Mouse (Mus musculus) embryonic stem cell, embryonic (primary cell): Measurements from ENCODE around the gene Plpp1.

Source experiments
- CTCF ChIA-PET, 4 experiments: fragments of 300-600 bp in 2 of 4; fragments of 350-600 bp in 2 of 4; sonication (Branson Sonifier 250); formaldehyde crosslinking; loops; one replicate each; lab custom pipeline; 2022; ENCODE audit warnings: inconsistent platforms in 2 of 4; lab: Charles Lee
- POLR2A ChIA-PET, 4 experiments: fragments of 300-600 bp in 2 of 4; fragments of 350-600 bp in 2 of 4; sonication (Branson Sonifier 250); formaldehyde crosslinking; loops; one replicate each; lab custom pipeline; 2022; ENCODE audit warnings: antibody characterized with exemption in 4 of 4, inconsistent platforms in 1 of 4; lab: Charles Lee

The Plpp1 gene

GRCm38 (mm10) chr13:112799721-112800241, 811 bp upstream of the Plpp1 start:
- POLR2A ChIA-PET = interaction anchor here (0.6 to 5.9 kb wide), 84 partner anchors 9 to 732 kb away, joined by 3 to 50 read pairs (median 5); partner anchors contain the start of genes Dhx29 (in 3 of the 4), Mtrex (in 3 of the 4), Il6st (in 2 of the 4) and Ccno (in 1 of the 4)
- CTCF ChIA-PET = interaction anchor here in 2 of 4 experiments (0.6 to 0.8 kb wide), 2 partner anchors 9 to 58 kb away, joined by 3 to 9 read pairs; no protein-coding TSS in a partner anchor

GRCm38 (mm10) chr13:112801381-112802004, 901 bp downstream of the Plpp1 start:
- CTCF ChIA-PET = interaction anchor here in 1 of 4 experiments (0.7 kb wide), 1 partner anchor 189 kb away, joined by 7 read pairs; no protein-coding TSS in a partner anchor
- POLR2A ChIA-PET = interaction anchor here (0.6 to 5.9 kb wide), 35 partner anchors 9 to 1007 kb away, joined by 3 to 44 read pairs (median 5); partner anchors contain the start of gene Ccno (in 1 of the 4)

- ChIA-PET CTCF (interaction anchor here in 1 of 4 experiments (0.7 kb wide), 1 partner anchor 12 kb away, joined by 8 read pairs; no protein-coding TSS in a partner anchor), POLR2A (interaction anchor here in 3 of 4 experiments (0.6 to 1.6 kb wide), 8 partner anchors 15 to 359 kb away, joined by 3 to 9 read pairs (median 3); no protein-coding TSS in a partner anchor)
These were observed 2.5 kb downstream of the Plpp1 start for GRCm38 (mm10) chr13:112803106-112803505.

DNA sequence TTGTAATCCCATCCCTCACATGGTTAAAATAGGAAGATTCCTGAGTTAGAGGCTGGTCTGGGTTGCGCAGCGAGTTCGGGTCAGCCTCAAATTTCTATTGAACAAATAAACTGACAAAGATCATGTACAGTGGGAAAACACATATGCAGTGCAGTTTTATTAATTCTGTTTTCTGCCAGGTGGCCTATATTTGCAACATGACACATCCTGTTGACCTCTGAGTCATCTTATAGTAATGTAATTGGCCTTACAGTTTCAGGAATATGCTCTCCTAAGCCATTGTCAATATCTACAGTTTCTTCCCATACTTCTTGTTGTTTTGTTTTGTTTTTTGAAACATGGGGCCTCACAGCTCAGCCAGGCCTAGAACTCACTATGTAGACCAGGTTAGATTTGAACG, 3.1 kb downstream of the Plpp1 start:
- POLR2A ChIA-PET = interaction anchor here in 3 of 4 experiments (0.8 to 1.6 kb wide), 5 partner anchors 29 to 339 kb away, joined by 3 to 4 read pairs (median 3); partner anchors contain the start of gene Il6st (in 1 of the 3)

DNA sequence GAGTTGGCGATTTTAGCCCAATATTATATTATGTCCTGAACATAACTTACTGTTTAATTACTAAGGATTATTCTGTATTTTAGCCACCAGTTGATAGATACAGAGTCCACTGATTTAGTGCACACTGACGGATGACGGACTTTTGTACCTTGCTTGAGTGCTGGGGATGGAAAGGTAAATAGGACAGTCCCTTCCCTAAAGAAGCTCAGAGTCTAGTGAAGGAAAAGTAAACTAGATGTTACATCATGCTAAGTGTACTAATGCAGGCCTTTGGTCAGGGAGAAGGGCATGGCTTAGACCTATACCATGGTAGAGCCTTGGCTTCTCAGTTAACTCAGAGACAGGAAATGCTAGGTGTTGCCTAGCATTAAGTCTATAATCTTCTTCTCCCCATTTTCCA, 4.9 kb downstream of the Plpp1 start:
- POLR2A ChIA-PET = interaction anchor here in 1 of 4 experiments (0.6 kb wide), 1 partner anchor 187 kb away, joined by 4 read pairs; no protein-coding TSS in a partner anchor
- CTCF ChIA-PET = no interaction called here

More for the DNA sequence above, 3.1 kb downstream of the Plpp1 start:
- CTCF ChIA-PET = no interaction called here

DNA sequence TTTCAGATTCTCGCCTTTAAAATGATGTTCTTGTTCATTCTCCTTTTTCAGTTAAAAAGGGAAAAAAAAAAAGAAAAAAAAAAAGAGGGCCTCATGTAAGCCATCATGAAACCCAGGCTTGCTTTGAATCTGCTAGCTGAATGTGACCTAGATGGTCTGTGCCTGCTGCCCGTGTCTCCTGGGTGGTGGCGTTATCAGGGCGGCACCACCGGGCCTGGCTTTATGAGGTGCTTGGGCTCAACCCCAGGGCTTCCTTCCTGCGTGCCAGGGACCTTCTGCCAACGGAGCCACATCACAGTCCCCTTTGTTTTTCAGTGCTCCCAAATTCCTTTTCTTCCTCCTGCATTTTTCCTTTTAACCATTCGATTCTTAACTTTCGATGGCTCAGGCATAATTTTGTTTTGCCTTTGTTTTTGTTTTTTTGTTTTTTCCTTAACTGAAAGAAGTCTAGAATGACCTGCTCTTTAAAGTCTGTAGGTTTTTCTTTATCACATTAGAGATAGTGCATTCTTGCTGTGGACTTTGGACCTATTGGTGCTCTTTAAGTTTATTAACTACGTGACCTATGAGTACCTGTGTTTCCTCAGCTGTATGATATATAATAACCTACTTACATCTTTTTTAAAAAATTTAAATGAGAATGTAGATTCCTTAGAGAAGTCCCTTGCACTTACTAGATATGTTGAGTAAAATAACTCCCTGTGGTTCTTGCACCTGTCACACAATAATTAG, 7.5 kb downstream of the Plpp1 start:
- POLR2A ChIA-PET = interaction anchor here in 1 of 4 experiments (1.0 to 2.8 kb wide), 6 partner anchors 8 to 57 kb away, joined by 3 to 9 read pairs (median 4); partner anchors contain the start of gene Plpp1
- CTCF ChIA-PET = interaction anchor here in 1 of 4 experiments (1.0 kb wide), 1 partner anchor 12 kb away, joined by 3 read pairs; no protein-coding TSS in a partner anchor

DNA sequence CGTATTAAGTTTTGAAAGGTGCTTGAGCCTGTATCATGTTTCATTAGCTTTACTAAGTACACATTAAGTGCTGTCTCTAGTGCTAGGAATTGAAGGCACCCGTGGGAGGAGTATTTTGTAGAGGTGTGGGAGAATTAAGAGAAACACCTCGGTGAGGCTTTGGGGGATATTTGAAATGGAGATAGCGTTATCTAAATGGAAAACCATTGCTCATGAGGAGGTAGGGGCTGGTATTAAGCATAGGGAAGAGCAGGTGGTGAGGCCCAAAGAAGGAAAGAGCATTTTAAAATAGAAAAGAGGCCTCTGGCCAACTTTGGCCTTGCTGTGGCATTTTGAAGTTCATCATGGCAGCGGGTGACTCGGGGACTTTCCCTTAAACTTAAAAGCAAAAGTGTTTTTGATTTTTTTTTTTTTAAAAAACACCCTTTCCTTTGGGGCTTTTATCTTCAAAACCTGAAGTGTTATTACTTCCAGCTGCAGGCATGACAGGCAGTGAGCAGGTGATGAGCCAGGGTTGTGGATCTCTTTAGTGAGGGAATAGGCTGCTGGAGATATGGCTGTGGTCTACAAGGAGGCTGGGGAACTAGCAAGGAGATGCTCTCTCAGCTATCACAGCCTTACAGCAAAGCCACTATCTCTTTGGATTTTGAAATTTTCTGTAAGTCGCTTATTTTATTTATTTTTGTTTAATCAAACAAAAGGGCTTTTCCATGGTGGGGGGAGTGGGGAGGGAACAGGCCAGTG, 9.1 kb downstream of the Plpp1 start:
- POLR2A ChIA-PET = interaction anchor here in 2 of 4 experiments (0.7 to 2.8 kb wide), 6 partner anchors 9 to 1671 kb away, joined by 3 to 9 read pairs (median 5); partner anchors contain the start of gene Plpp1 (in 2 of the 2)
- CTCF ChIA-PET = interaction anchor here in 1 of 4 experiments (1.0 kb wide), 1 partner anchor 136 kb away, joined by 4 read pairs; no protein-coding TSS in a partner anchor

DNA sequence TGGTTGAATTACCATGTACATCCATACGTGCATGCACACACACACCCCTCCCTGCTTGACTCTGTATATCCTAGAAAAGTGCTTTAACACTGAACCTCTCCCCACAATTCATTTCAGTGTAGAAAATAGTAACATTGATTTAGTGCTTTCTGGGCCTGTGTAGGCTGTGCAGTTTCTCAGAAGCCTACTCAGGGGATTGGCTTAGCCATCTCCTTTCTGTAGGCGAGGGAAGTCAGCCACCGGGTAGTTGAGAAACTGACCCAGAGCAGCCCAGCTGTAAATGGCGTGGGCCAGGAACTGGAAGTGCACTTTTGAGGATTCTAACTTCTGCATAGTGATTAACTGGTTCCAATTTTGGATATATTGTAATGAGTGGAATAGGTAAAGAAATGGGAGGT, 9.7 kb downstream of the Plpp1 start:
- ChIA-PET POLR2A (interaction anchor here in 3 of 4 experiments (0.7 to 4.2 kb wide), 6 partner anchors 8 to 1670 kb away, joined by 3 to 29 read pairs (median 6); partner anchors contain the start of gene Plpp1 (in 3 of the 3)), CTCF (interaction anchor here in 1 of 4 experiments (1.0 kb wide), 1 partner anchor 136 kb away, joined by 4 read pairs; no protein-coding TSS in a partner anchor)

- POLR2A ChIA-PET = interaction anchor here in 3 of 4 experiments (0.7 to 4.2 kb wide), 7 partner anchors 9 to 46 kb away, joined by 3 to 29 read pairs (median 7); partner anchors contain the start of gene Plpp1 (in 3 of the 3)
- CTCF ChIA-PET = interaction anchor here in 1 of 4 experiments (0.5 kb wide), 1 partner anchor 74 kb away, joined by 7 read pairs; no protein-coding TSS in a partner anchor
These were observed 10.2 kb downstream of the Plpp1 start for GRCm38 (mm10) chr13:112810751-112811150.

DNA sequence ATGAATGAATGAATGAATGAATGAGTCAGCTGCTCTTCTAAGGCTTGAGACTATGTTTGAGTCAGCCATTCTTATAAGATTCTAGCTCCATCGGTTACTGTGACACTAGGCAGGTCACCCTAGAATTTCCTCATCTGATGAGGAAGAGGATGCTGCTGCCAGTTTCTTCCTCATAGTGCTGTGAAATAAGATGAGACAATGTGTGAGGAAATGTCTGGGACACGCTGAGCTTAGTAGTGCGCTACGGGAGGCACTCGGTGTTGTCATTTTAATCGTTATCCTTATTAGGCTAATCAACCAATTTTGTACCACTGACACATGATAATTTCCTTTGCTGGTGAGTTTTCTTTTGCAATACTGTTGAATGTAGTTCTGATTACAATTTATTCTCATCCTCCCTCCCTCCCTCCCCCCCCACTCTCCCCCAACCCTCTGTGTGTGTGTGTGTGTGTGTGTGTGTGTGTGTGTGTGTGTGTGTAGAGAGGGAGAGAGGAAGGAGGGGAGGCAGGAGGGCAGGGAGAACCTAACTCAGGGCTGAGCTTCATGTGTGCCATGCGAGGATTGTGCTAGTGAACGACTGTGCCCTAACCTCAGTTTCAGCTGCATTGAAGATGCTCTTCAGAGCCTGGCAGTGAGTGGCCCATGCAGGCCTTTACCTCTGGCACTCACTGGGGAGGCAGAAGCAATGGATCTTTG, 11.3 kb downstream of the Plpp1 start:
- POLR2A ChIA-PET = interaction anchor here in 3 of 4 experiments (0.7 to 4.2 kb wide), 9 partner anchors 8 to 107 kb away, joined by 3 to 29 read pairs (median 4); partner anchors contain the start of gene Plpp1 (in 3 of the 3)
- CTCF ChIA-PET = interaction anchor here in 1 of 4 experiments (0.7 kb wide), 1 partner anchor 55 kb away, joined by 4 read pairs; no protein-coding TSS in a partner anchor

DNA sequence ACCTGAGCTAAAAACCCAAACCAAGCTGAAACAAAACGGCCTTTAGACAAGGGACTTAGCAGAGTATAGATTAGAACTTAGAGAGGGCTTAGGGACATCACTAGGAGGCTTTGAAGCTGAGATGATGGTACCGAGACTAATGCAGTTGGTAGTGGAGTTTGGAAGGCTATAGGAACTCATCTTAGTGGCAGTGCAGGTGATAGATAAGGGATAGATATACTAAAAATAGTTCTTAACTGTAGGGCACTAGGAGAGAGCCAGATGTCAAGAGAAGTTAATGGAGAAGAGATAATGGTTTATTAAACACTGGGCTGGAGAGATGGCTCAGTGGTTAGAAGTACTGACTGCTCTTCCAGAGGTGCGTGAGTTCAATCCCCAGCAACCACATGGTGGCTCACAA, 15.4 kb downstream of the Plpp1 start:
- POLR2A ChIA-PET = interaction anchor here in 1 of 4 experiments (1.2 to 3.4 kb wide), 4 partner anchors 11 to 60 kb away, joined by 3 to 12 read pairs (median 6); partner anchors contain the start of gene Plpp1
- CTCF ChIA-PET = interaction anchor here in 1 of 4 experiments (1.7 kb wide), 1 partner anchor 142 kb away, joined by 4 read pairs; no protein-coding TSS in a partner anchor

- ChIA-PET POLR2A (interaction anchor here in 2 of 4 experiments (0.6 to 2.7 kb wide), 9 partner anchors 9 to 117 kb away, joined by 3 to 9 read pairs (median 3); partner anchors contain the start of gene Plpp1 (in 1 of the 2)), CTCF (no interaction called here)
These were observed 17.5 kb downstream of the Plpp1 start for GRCm38 (mm10) chr13:112818125-112818524.

GRCm38 (mm10) chr13:112822413-112822812, 21.8 kb downstream of the Plpp1 start:
- ChIA-PET POLR2A (no interaction called here), CTCF (no interaction called here)

GRCm38 (mm10) chr13:112823236-112823910, 22.8 kb downstream of the Plpp1 start:
- POLR2A ChIA-PET = interaction anchor here in 2 of 4 experiments (0.7 to 1.5 kb wide), 8 partner anchors 16 to 190 kb away, joined by 3 to 4 read pairs (median 3); partner anchors contain the start of gene Plpp1 (in 2 of the 2)

DNA sequence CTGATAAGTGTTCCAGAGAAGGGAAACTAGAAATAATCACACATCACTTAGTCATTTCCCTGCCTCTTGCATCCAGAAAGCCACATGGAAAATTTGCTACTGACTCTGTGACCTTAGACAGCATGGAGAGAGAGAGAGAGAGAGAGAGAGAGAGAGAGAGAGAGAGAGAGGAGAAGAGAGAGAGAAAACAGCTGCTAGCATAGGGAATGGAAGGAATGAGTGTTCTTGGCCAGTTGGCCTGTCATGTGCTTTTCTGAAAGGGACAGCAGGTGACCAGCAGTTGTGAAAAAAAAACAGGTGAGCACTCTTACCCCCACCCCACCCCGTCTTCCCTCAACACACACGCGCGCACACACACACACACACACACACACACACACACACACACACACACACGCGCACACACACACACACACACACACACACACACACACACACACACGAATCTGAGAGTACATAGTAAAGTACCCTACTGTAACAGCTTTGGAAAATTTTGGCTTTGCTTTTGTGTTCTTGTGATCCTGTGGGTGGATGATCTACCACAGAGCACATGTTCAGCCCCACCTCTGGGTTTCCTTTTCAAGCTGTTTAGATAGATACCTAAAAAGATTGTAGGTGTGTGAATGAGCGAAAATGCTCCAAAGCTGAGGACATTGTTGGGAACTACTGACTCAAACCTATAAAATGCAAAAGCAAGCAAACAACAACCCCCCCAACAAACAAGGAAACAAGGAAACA, 23.5 kb downstream of the Plpp1 start:
- POLR2A ChIA-PET = interaction anchor here in 2 of 4 experiments (0.6 to 1.5 kb wide), 9 partner anchors 16 to 189 kb away, joined by 3 to 4 read pairs (median 3); partner anchors contain the start of gene Plpp1 (in 2 of the 2)
- CTCF ChIA-PET = interaction anchor here in 1 of 4 experiments (0.7 kb wide), 1 partner anchor 747 kb away, joined by 4 read pairs; no protein-coding TSS in a partner anchor

More at GRCm38 (mm10) chr13:112823236-112823910, 22.8 kb downstream of the Plpp1 start:
- CTCF ChIA-PET = interaction anchor here in 1 of 4 experiments (0.7 kb wide), 1 partner anchor 746 kb away, joined by 4 read pairs; no protein-coding TSS in a partner anchor
